Mouse (Mus musculus): Measurements from ENCODE around the gene Slc34a1.

DNA sequence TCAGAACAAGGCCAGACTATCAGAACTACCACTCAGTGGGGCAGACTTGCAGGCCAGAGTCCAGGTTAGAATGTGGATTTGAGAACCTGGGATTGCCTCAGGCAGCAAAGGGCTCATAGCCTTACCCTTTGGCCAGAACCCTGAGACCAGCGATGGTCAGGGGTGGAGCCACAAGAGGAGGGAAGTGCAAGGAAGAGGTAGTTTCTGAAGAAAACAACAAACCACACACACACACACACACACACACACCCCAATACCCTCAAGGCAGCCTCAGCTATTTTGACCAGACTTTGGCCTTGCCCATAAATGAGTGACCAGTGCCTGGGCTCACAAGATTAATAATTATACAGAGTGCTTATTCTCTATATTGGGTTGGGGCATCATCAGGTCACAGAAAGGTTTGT is 6.4 kb upstream of the Slc34a1 start:
- TF ChIP-seq CTCF (IDR thresholded peaks at IDR 0.05; ENCODE audit: low read depth, low read length) (no peak), EP300 (IDR thresholded peaks at IDR 0.05; ENCODE audit: insufficient read depth, low read depth, low read length) (no peak)

Data from ES-Bruce4 (cell line).